Mouse (Mus musculus): ENCODE results near the gene Tsen2. TPM values are rescaled to one million over a fixed set of nuclear protein-coding genes. Genes with fewer than 3 reads are reported as not detected.

Tsen2 gene
- polyA plus RNA-seq, 1 experiment from 2014 or later, result 30.9 TPM

DNA sequence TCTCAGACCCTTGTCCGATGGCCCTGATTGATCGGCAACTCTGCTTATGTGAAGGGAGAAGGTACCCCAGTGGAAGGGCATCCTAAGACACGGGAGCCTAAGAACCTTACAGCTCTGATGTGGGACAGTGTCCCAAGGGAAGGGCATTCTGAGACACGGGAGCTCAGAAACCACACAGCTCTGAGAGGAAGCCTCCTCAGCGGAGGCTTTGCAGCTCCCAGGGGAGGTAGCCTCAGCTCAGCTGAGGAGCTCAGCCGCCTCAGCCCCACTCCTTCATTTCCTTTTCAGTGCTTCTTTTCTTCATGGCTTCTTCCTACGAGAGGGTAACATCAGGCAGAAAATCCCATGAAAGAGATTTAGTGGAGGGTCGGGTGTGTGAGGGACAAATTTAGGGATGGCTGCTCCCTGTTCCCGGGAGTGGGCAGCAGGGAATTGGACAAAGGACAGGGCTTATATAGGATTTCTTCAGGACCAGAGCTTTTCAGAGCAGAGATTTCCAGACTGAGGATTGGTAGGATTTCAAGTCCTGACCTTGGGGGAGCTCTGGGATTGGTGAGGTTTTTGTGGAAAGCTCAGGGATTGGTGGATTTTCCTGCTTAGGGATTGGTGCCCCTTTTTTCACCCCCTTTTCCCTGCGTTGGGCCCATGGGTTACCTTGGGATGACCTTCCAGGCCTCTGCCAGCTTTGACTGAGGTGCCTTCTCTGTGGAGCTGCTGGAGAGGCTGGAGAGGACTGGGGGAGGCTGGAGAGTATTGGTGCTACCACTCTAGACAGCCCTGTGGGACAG is 38.1 kb downstream of the Tsen2 start:
- no peaks in the 10 kb centered on the region for H3K4me1 ChIP-seq (ENCODE audit: insufficient read depth)
- H3K27ac ChIP-seq (ENCODE audit: low read depth), result no peak overlapping the region
- 81% methylated on average over 10 of the region's 10 CpGs for WGBS
- peaks cover 21% of the 10 kb centered on the region for H3K36me3 ChIP-seq (ENCODE audit: insufficient read depth)
- ATAC-seq (ENCODE audit: insufficient read depth), result no peak
- DNase-seq, result no peak
- no peaks in the 10 kb centered on the region for H3K9me3 ChIP-seq (ENCODE audit: low read depth, low read length)
- no peak for TF ChIP-seq CTCF (IDR thresholded peaks at IDR 0.05; ENCODE audit: low read depth)
- no peak overlapping the region for H3K9ac ChIP-seq
- H3K27me3 ChIP-seq (ENCODE audit: insufficient read depth, low read length), result no peaks in the 10 kb centered on the region
- H3K4me2 ChIP-seq, result no peak overlapping the region
- H3K4me3 ChIP-seq (ENCODE audit: low read depth, low read length), result no peak overlapping the region

- H3K4me1 ChIP-seq (ENCODE audit: insufficient read depth), result no peaks in the 10 kb centered on the region
- no peak overlapping the region for H3K4me2 ChIP-seq
- peaks cover 11% of the 10 kb centered on the region for H3K36me3 ChIP-seq (ENCODE audit: insufficient read depth)
- H3K4me3 ChIP-seq (ENCODE audit: low read depth, low read length), result no peak overlapping the region
- DNase-seq (no peak), ATAC-seq (ENCODE audit: insufficient read depth) (no peak)
- H3K9me3 ChIP-seq (ENCODE audit: low read depth, low read length), result no peaks in the 10 kb centered on the region
- no peak overlapping the region for H3K9ac ChIP-seq
- no peaks in the 10 kb centered on the region for H3K27me3 ChIP-seq (ENCODE audit: insufficient read depth, low read length)
- no peak overlapping the region for H3K27ac ChIP-seq (ENCODE audit: low read depth)
- 76% methylated on average over 6 of the region's 6 CpGs for WGBS
- no peak for TF ChIP-seq CTCF (IDR thresholded peaks at IDR 0.05; ENCODE audit: low read depth)
These were observed 39.1 kb downstream of the Tsen2 start for GRCm38 (mm10) chr6:115583430-115584125.

DNA sequence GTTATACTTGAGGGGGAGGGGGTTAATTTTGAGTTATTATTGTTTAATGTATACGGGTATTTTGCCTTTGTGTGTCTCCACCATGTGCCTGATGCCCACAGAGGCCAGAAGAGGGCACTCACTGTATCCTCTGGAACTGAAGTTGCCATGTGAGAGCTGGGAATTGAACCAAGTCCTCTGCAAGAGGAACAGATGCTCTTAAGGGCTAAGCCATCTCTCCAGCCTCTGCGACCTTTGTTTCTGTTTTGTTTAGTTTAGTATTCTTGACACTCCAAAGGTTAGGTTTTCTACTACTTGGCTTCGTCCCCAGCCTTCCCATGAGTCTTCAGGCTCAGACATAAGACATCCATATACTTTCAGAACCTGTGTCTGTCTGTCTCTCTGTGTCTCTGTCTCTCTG is 39.7 kb downstream of the Tsen2 start:
- H3K36me3 ChIP-seq (ENCODE audit: insufficient read depth), result peaks cover 6% of the 10 kb centered on the region; the same call in 1 of the 2 replicates
- H3K4me1 ChIP-seq (ENCODE audit: insufficient read depth), result no peaks in the 10 kb centered on the region
- H3K27me3 ChIP-seq (ENCODE audit: insufficient read depth, low read length), result no peaks in the 10 kb centered on the region
- WGBS, result 68% methylated on average over 3 of the region's 3 CpGs
- no peak overlapping the region for H3K9ac ChIP-seq
- H3K27ac ChIP-seq (ENCODE audit: low read depth), result no peak overlapping the region
- ATAC-seq (ENCODE audit: insufficient read depth) (no peak), DNase-seq (no peak)
- no peak overlapping the region for H3K4me3 ChIP-seq (ENCODE audit: low read depth, low read length)
- H3K4me2 ChIP-seq, result no peak overlapping the region
- no peaks in the 10 kb centered on the region for H3K9me3 ChIP-seq (ENCODE audit: low read depth, low read length)
- TF ChIP-seq CTCF (IDR thresholded peaks at IDR 0.05; ENCODE audit: low read depth), result no peak

GRCm38 (mm10) chr6:115586321-115586720 is 41.9 kb downstream of the Tsen2 start:
- 80% methylated on average over 10 of the region's 10 CpGs for WGBS
- ATAC-seq (ENCODE audit: insufficient read depth), result no peak
- Histone ChIP-seq H3K9ac (no peak overlapping the region), H3K4me2 (no peak overlapping the region), H3K27ac (ENCODE audit: low read depth) (no peak overlapping the region), H3K27me3 (ENCODE audit: insufficient read depth, low read length) (no peaks in the 10 kb centered on the region), H3K9me3 (ENCODE audit: low read depth, low read length) (no peaks in the 10 kb centered on the region), H3K4me1 (ENCODE audit: insufficient read depth) (no peaks in the 10 kb centered on the region), H3K4me3 (ENCODE audit: low read depth, low read length) (no peak overlapping the region), H3K36me3 (ENCODE audit: insufficient read depth) (0 out of 2 replicates have a peak, but pooled peaks cover under 1% of the 10 kb centered on the region)
- no peak for TF ChIP-seq CTCF (IDR thresholded peaks at IDR 0.05; ENCODE audit: low read depth)
- no peak for DNase-seq

DNA sequence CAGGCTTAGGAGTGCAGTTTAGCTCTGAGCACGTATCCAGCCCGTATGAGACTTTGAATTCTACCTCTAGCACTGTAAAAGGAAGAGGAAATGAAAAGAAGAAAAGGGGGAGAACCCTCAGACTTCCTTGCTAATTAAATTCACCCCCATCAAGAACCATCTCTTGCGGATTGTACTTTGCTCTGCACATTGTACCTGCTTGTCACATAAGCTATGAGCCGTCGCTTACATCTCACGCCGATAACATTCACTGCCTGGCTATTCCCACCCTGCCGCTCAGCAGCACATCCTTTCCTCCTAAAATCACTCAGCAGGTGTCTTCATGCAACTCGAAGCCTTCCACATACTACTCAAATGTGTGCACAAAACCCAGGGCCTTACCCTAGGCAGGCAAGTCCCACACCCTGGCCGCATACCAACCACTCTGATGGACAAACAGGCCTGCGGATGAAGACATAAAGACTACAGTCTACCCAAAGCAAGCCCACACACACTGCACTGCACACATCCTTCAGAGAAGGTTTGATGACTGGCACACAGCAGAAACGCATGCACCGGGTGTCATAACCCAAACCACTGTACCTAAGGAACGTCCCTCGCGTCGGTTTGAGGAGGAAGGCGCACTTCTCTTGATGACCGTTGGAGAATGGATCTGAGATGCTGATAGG is 47.4 kb downstream of the Tsen2 start:
- no peak overlapping the region for H3K4me2 ChIP-seq
- H3K9ac ChIP-seq, result no peak overlapping the region

GRCm38 (mm10) chr6:115592458-115592857 is 48.0 kb downstream of the Tsen2 start, which contains the start of gene Mkrn2os:
Gene Mkrn2os, minus strand, starts transcription at chr6:115592576.
- no peak within 1 kb of the TSS for H3K4me3 ChIP-seq (ENCODE audit: low read depth, low read length)

More for the DNA sequence above, 47.4 kb downstream of the Tsen2 start:
- WGBS, result 82% methylated on average over 19 of the region's 19 CpGs
- no peak overlapping the region for H3K4me3 ChIP-seq (ENCODE audit: low read depth, low read length)
- H3K27me3 ChIP-seq (ENCODE audit: insufficient read depth, low read length), result no peaks in the 10 kb centered on the region
- no peak for TF ChIP-seq CTCF (IDR thresholded peaks at IDR 0.05; ENCODE audit: low read depth)
- ATAC-seq (ENCODE audit: insufficient read depth) (no peak), DNase-seq (no peak)
- H3K9me3 ChIP-seq (ENCODE audit: low read depth, low read length), result no peaks in the 10 kb centered on the region
- no peaks in the 10 kb centered on the region for H3K36me3 ChIP-seq (ENCODE audit: insufficient read depth)
- no peak overlapping the region for H3K27ac ChIP-seq (ENCODE audit: low read depth)
- no peaks in the 10 kb centered on the region for H3K4me1 ChIP-seq (ENCODE audit: insufficient read depth)

GRCm38 (mm10) chr6:115593252-115593651 is 48.8 kb downstream of the Tsen2 start:
- Histone ChIP-seq H3K4me1 (ENCODE audit: insufficient read depth) (no peaks in the 10 kb centered on the region), H3K27me3 (ENCODE audit: insufficient read depth, low read length) (no peaks in the 10 kb centered on the region), H3K4me2 (no peak overlapping the region), H3K9me3 (ENCODE audit: low read depth, low read length) (no peaks in the 10 kb centered on the region), H3K4me3 (ENCODE audit: low read depth, low read length) (no peak overlapping the region), H3K9ac (no peak overlapping the region), H3K27ac (ENCODE audit: low read depth) (no peak overlapping the region), H3K36me3 (ENCODE audit: insufficient read depth) (no peaks in the 10 kb centered on the region)
- DNase-seq, result no peak
- TF ChIP-seq CTCF (IDR thresholded peaks at IDR 0.05; ENCODE audit: low read depth), result no peak
- ATAC-seq (ENCODE audit: insufficient read depth), result no peak
- WGBS, result 78% methylated on average over 4 of the region's 4 CpGs

More at GRCm38 (mm10) chr6:115592458-115592857, 48.0 kb downstream of the Tsen2 start, which contains the start of gene Mkrn2os:
- no peaks in the 10 kb centered on the region for H3K27me3 ChIP-seq (ENCODE audit: insufficient read depth, low read length)
- ATAC-seq (ENCODE audit: insufficient read depth) (no peak), DNase-seq (peak; percentile 28)
- TF ChIP-seq CTCF (IDR thresholded peaks at IDR 0.05; ENCODE audit: low read depth), result no peak
- H3K9me3 ChIP-seq (ENCODE audit: low read depth, low read length), result no peaks in the 10 kb centered on the region
- H3K36me3 ChIP-seq (ENCODE audit: insufficient read depth), result no peaks in the 10 kb centered on the region
- WGBS, result 41% methylated on average over 5 of the region's 5 CpGs
- 0 out of 2 replicates have a peak within 1 kb of the TSS, but pooled peaks have one; percentile 11 for H3K4me2 ChIP-seq
- no peak within 1 kb of the TSS for H3K9ac ChIP-seq
- no peaks in the 10 kb centered on the region for H3K4me1 ChIP-seq (ENCODE audit: insufficient read depth)
- no peak within 1 kb of the TSS for H3K27ac ChIP-seq (ENCODE audit: low read depth)

Data from lung, embryonic 14.5 days (tissue).